Mouse (Mus musculus): ENCODE results near the gene Baiap3. TPM values are rescaled to one million over a fixed set of nuclear protein-coding genes. Genes with fewer than 3 reads are reported as not detected.

Baiap3 gene
- 13.0 and 13.9 TPM in 2 replicates for polyA plus RNA-seq (2012; rRNA removed)

GRCm38 (mm10) chr17:25256140-25256754, at the start of gene Baiap3:
Baiap3 (minus strand) TSS chr17:25256364.

GRCm38 (mm10) chr17:25298094-25298493, 41.9 kb upstream of the Baiap3 start, which contains the start of gene Prss34:
Prss34 (plus strand) TSS chr17:25298394.

GRCm38 (mm10) chr17:25274571-25275346, 18.6 kb upstream of the Baiap3 start, which contains the start of gene Ube2i:
Ube2i (minus strand) TSS chr17:25274622.

GRCm38 (mm10) chr17:25239695-25240636, 16.2 kb downstream of the Baiap3 start, which contains the start of the genes Gnptg and Tsr3:
Gnptg (minus strand) TSS chr17:25240124.
Tsr3 (plus strand) TSS chr17:25240170.

Other genes starting within 250 kb of the Baiap3 start
- gene Cramp1l, start 240.6 kb downstream of the Baiap3 start, polyA plus RNA-seq (2012; rRNA removed) = 31.5 and 32.5 TPM in 2 replicates
- gene Ift140, start 240.3 kb downstream of the Baiap3 start, polyA plus RNA-seq (2012; rRNA removed) = 21.0 and 22.9 TPM in 2 replicates
- gene Tmem204, start 172.8 kb downstream of the Baiap3 start, polyA plus RNA-seq (2012; rRNA removed) = 7.2 and 7.5 TPM in 2 replicates
- gene Telo2, start 140.4 kb downstream of the Baiap3 start, polyA plus RNA-seq (2012; rRNA removed) = 35.8 and 39.1 TPM in 2 replicates
- 0.21 TPM in 1 of 2 replicates, not detected in the other for gene Ptx4, start 135.6 kb downstream of the Baiap3 start, polyA plus RNA-seq (2012; rRNA removed)
- 37.8 and 40.8 TPM in 2 replicates for gene Clcn7, start 123.0 kb downstream of the Baiap3 start, polyA plus RNA-seq (2012; rRNA removed)
- not detected in 2 replicates for gene Ccdc154, start 93.9 kb downstream of the Baiap3 start, polyA plus RNA-seq (2012; rRNA removed)
- not detected in 2 replicates for gene Gm38655, start 80.9 kb downstream of the Baiap3 start, polyA plus RNA-seq (2012; rRNA removed)
- 28.0 and 28.7 TPM in 2 replicates for gene BC003965, start 71.8 kb downstream of the Baiap3 start, polyA plus RNA-seq (2012; rRNA removed)
- gene Unkl, start 68.0 kb downstream of the Baiap3 start, polyA plus RNA-seq (2012; rRNA removed) = 19.9 and 21.1 TPM in 2 replicates
- gene Gnptg, start 16.2 kb downstream of the Baiap3 start, polyA plus RNA-seq (2012; rRNA removed) = 81.6 and 84.9 TPM in 2 replicates
- gene Tsr3, start 16.2 kb downstream of the Baiap3 start, polyA plus RNA-seq (2012; rRNA removed) = 49.1 and 51.0 TPM in 2 replicates
- 519 and 596 TPM in 2 replicates for gene Ube2i, start 18.3 kb upstream of the Baiap3 start, polyA plus RNA-seq (2012; rRNA removed)
- gene Prss34, start 42.0 kb upstream of the Baiap3 start, polyA plus RNA-seq (2012; rRNA removed) = 0.34 TPM in 1 of 2 replicates, not detected in the other
- gene Prss28, start 52.3 kb upstream of the Baiap3 start, polyA plus RNA-seq (2012; rRNA removed) = not detected in 2 replicates
- not detected in 2 replicates for gene Prss29, start 62.3 kb upstream of the Baiap3 start, polyA plus RNA-seq (2012; rRNA removed)
- 0.11 TPM in 1 of 2 replicates, not detected in the other for gene Tpsab1, start 89.2 kb upstream of the Baiap3 start, polyA plus RNA-seq (2012; rRNA removed)
- 0.64 and 1.6 TPM in 2 replicates for gene Tpsb2, start 109.9 kb upstream of the Baiap3 start, polyA plus RNA-seq (2012; rRNA removed)
- 0.21 and 0.76 TPM in 2 replicates for gene Tpsg1, start 112.9 kb upstream of the Baiap3 start, polyA plus RNA-seq (2012; rRNA removed)
- 101 TPM in 2 replicates for gene Cacna1h, start 177.4 kb upstream of the Baiap3 start, polyA plus RNA-seq (2012; rRNA removed)
- gene Tekt4, start 198.3 kb upstream of the Baiap3 start, polyA plus RNA-seq (2012; rRNA removed) = 1.1 and 1.5 TPM in 2 replicates
- 0.15 TPM in 2 replicates for gene Sstr5, start 240.9 kb upstream of the Baiap3 start, polyA plus RNA-seq (2012; rRNA removed)